Mouse (Mus musculus) brain, adult 2 months (tissue): ENCODE data around the gene Dlgap1.

Source experiments
- DNase-seq: peaks from one replicate; pipeline ENCODE4 v3.0.0; 2011; ENCODE audit warnings: low read depth, low spot score

Dlgap1 gene

DNA sequence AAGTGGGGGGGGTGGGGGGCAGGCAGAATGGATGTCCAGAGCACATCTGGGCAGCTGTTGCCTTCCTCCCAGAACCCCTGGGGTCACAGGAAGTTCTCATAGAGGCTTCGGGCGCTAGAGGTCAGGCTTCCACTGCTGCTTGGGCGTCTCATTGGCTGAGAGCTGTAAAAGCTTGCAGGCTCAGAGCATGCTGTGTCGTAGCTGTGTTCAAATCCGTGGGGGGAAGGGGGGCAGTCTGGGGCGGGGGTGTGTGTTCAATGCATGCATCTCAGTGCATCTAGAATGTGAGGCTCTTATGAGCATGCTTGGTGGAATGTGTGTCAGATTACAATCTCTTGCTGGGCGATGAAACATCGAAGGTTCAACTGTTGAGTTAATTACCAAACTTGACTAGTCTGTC lies 751.9 kb downstream of the Dlgap1 start:
- peak; percentile 29 for DNase-seq

DNA sequence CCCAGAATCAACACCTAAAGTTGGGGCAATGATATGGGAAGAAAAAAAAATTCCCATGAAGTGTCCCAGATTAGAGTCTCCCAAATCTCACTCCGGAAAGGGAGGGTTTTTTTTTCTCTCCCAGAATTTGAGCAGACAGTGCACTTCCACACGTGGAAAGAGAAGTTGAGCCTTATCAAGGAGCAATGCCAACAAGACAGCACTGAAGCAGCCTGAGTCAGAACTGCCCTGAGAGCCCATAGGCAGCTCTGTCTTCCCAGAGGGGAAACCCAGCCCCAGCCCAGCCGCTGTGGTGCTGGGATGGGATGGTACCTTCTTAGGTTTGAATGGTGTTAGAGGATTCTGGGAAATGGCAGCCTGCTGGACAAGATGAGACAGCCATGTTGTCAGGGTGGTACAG lies 753.3 kb downstream of the Dlgap1 start:
- DNase-seq: no peak

DNA sequence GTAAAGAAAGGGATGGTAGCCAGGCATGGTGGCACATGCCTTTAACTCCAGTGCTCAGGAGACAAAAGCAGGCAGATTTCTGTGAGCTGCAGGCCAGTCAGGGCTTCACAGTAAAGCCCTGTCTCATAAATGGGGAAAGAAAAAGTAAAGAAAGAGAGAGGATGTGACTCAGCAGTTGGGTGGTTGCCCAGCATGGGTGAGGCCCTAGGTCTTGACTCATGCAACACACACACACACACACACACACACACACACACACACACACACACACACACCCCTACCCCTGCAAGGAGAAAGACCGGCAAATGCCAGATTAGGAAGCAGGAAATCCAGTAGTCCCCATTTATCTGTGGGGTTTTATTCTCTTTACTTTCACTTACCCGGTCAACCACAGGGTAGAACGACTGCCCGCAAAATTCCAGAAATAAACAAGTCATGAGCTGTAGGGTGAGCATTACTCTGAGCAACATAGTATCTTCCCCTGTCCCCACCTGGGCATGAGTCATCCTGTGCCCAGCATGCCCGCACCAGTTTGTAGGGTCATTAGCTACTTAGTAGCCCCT lies 759.9 kb downstream of the Dlgap1 start:
- peak; percentile 84 for DNase-seq

DNA sequence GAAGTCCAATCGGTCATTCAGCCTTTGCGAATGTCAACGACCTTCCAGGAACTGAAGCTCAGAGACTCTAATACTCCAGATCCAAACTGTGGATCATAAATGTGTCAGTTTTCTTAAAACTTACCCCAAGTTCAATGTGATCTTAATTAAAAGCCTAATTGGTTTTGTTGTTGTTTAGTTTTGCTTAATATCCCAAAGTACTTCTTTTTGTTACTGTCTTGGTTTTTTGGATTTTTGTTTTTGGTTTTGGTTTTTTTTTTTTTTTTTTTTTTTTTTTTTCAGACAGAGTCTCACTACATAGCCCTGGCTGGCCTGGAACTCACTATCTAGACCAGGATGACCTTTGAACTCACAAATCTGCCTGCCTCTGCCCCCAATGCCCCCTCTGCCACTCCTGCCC lies 765.9 kb downstream of the Dlgap1 start:
- DNase-seq: no peak

DNA sequence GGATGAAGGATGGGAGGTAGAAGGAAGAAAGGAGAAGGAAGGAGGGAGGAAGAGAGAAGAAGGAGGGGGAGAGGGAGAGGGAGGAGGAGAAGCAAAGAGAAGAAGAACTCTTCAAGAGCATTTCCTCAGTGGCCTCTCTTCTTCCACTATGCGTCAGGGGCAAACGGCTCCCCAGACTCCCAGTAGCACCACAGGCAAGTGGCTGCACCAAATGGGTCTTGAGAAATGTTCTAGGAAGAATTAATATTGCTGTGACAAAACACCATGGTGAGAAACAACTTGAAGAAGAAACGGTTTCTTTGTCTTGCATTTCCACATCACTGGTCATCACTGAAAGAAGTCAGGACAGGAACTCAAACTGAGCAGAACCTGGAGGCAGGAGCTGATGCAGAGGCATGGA lies 766.5 kb downstream of the Dlgap1 start:
- no peak for DNase-seq

DNA sequence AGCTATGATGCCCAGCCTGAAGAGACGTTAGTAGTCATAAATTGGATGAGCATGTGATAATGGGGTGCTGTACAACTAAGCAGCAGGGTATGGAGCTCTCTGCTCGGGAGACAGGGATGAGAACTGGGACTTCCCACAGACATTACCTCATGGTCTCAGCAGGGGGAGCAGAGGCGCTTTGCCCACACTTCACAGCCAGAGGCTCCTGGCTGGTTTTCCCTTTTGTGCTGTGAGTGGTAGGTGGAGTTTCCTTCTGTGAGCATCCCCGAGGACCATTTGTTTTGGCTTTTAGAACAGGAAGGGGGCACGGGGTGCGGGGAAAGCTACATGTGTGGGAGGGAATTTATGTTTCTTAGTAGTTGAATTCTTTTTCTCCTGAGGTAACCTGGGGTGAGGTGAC lies 768.6 kb downstream of the Dlgap1 start:
- DNase-seq: peak; percentile 86

DNA sequence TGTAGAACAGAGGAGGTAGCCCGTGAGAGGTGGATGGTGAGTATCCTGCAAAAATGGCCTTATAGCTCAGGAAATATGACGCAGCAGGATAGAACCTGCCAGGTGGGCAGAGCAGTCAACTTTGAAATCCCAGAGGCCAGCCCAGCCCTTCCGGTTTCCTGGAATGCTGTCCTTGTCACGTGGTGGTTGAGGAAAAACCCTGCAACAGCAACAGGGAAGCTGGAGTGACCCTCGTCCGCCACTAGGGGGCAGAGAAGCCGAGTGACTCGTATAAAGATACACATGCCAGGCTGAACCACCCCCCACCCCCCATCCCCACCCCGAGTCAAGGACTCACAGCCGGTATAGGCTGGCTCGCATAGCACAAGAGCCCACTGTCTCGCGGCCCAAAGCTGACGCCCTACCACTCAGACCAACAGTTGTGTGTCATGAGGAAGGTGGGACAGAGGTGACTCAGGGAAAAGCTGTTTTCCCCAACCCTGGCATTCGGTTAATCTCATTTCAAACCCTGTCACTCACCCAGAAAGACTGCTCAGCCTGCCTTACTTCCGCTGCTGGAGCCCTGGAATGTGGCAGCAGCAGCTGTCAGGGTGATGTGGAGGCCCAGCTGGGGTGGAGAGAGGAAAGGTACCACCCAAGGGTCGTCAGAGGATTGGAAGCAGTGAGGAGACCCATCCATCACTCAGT lies 769.4 kb downstream of the Dlgap1 start:
- peak; percentile 80 for DNase-seq

DNA sequence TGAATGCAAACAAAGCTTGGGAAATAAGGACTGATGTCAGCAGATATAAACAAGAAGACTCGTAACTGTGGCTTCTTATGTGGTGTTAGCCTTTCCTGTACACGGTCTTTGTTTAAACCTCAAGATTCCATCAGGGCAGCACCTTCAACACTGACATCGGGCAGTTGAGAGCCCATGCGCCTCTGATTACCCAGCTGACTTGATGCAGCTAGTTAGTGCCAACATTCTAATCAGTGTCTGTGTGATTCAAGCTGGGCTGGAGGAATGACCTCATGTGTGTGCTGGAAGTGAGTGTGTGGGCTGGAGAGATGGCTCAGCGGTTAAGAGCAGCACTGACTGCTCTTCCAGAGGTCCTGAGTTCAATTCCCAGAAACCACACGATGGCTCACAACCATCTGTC lies 770.5 kb downstream of the Dlgap1 start:
- DNase-seq: peak; percentile 51

DNA sequence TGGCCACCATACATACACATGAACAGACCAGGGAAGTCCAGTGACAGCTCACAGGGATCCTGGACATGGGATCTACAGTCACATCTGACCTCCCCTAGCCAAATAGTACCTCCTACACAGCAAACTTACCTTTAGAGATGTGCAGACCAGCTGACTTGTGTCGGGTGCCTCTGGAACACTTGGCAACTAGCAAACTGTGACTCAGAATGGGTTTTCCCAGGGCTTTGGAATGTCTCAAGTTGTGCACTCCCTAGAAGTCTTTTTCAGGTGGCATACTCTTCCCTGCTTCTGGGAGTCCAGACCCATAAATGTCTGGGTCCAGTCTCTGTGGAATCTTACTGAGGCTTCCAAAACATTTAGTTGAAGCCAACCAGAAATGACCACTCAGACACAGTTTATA lies 772.8 kb downstream of the Dlgap1 start:
- no peak for DNase-seq

DNA sequence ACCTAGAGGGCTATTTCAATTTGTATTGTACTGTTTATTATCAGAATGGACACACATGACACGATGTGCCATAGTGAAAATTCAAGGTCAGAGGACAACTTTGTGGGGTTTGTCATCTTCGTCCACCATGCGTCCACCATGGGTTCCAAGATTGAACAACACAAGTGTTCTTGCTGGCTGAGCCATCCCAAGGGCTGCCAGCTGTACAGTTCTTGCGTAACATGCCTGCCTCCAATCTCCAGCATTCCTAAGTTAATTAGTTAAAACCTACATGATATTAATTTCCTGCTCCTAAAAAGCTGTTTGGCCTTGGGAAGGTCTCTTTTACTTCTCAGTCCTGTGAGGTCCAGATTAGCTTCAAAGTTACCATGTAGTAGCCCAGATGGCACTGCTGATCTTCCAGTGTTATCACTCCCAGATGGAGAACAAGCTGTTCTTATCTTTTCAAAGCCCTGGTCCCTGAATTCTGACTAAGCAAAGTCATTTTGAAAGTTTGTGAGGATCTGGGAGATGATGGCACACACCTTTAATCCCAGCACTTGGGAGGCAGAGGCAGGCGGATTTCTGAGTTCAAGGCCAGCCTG lies 775.8 kb downstream of the Dlgap1 start:
- no peak for DNase-seq

DNA sequence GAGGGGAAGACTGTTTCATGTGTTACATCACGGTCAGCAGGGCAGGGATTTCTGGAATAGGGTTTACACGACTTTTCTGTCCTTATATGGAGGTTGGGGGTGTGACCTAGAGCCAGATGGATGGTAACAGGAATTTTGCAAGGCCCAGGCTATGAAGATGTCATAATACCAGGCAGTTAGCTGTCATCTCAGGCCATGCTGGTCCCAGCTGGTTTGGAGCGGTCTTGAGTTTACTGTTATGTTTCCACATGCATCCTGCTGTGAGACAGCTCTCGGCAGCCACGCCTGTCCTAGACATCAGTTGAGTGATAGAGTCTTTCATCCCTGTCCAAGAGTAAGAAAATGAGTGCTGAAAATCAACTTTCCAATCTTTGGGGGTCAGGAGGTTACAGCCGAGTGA lies 776.5 kb downstream of the Dlgap1 start:
- DNase-seq: no peak

DNA sequence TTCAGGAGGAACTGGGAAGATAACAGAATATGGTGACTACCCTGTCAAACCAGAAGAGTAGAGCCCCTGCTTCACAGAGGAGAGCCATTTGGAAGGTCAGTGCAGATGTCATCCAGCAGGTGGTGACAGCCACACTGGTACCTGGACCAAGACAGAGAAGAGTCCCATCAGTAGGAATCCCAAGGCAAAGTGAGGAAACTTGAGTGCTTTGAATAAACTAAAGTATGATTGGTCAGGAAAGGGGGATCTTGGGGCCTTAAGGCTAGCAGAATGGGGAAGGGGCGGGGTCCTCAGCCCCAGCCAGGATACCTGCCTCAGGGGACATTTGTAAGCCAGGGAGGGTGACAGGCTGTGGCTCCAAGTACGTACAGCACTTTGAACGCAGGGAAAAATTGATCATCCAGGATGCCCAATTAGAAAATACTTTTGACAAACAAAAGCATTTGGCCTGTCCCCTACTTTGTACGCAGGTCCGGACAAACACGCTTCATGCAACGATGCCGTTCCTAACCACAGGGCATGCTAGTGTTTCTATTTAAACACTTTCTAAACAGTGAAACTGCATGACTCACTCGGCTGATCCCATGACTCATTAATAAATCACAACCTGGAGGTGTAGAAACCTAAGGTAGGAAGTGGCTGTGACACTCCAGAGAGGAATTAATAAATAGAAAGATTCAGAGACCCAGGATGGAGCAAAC lies 777.7 kb downstream of the Dlgap1 start:
- DNase-seq: peak; percentile 76

DNA sequence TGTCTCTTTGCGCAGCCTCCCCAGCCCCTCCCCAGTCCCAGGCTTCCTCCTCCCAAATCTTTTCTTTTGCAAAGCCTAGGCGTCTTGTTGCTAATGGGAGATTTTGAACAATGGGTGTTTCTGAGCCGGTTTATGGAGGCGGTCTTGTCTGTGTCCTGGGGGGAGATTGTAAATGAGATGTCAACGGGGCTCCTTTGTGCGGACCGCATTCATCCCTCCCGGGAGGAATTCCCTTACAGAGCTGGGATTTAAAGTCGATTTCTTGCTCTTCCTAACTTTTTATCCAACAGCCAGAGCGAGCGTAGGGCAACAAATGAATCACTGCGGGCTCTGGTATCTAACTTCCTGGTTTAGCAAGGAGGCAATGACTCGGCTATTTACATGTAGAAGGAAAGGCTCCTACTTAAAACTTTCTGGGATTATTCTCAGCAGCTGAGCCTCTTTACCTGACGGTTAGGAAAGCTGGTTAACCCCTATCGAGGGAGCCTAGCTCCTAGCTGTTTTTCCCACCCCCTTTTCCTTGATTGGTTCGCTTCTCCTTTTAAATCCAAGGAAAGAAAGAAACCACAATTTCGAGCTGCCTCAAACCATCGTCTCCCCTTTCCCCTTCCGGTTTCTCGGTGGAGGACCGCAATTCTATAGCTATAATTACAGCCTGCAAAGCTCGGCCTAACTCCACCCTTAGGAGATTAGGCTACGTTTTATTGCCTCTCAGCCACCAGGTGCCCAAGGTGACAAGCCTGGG lies 779.0 kb downstream of the Dlgap1 start:
- peak; percentile 56 for DNase-seq

DNA sequence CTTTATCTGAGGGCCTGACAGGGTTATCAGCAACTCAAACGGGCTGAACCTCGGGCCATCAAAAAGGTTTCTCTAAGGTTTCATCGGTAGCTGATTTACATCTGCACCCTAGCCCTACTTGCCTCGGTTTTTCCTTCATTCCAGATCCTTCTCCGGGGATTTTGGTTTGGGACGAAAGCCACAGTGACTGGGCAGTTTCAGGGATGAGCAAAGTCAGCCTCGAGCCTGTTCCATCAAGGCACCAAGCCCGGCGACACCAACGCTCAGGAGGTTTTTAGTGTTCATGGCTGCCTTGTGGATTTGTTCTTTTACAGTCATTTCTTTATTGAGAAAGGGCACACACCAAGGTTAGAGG lies 779.6 kb downstream of the Dlgap1 start:
- no peak for DNase-seq

DNA sequence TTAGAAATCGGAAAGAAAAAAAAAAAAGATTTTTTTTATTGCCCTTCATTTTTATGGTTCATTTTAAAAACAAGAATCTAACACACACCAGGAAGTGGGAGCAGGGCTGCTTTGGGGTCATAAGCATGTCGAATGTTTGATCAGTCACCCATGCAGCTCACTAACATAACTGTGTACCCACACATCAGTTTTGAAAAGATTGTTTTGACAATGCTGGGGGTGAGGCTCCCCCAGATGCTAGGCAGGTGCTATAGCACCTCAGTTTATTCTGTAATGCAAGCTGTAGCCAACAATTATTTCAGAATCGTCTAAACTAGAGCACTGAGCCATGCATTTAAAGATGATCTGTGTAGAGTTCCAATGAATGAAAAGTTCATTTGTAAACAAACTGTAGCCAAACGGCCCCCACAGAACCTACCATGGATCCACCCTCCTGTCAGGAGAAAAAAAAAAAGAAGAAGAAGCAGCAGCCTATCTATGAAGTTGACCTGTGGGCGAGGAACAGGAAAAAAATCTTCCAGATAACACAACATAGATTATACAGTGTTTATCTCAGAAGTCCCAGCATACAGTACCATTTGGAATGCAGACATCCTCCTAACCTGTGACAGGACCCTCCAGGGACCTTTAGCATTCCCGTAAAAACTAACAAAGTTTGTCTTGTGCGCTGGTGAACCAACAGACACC lies 780.2 kb downstream of the Dlgap1 start:
- DNase-seq: no peak

DNA sequence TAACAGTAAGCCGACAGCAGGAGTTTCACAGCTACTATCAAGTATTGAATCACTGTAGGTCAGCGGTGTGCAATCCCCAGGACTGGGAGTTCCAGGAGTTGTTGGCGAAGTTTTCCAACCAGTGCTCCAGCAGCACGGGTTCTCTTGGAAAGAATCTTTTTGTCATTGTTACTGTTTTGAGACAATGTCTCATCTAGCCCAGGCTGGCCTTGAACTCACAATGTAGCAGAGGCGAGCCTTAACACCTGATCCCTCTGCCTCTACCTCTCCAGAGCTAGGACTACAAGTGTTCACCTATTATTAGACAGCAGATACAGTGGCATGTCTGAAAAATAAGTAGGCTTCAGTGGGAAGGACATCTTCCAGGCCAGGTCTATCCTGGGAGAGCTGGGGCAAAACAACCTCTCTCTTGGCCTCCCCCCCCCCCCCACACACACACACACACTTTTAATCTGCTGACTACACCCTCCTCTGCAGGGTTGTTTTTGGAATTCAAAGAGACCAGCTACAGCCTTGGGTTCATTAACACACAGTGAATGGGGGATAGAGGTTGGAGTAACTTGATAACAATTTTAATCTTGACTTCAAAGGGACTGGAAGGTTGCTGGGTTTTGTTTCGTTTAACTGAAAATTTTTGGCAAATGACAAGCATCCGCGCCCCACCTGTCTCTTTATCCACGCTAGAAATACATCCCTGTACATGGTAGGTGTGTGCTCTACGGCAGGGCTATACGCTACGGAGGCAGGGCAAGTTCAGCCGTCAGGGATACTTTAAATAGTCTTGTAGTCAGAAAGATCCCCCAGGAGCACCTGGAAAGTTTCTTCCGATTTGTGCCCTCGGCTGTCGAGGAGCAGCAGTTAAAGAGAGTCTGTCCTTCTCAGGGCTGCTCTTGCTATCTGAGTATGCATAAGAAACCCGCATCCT lies 781.6 kb downstream of the Dlgap1 start:
- no peak for DNase-seq

DNA sequence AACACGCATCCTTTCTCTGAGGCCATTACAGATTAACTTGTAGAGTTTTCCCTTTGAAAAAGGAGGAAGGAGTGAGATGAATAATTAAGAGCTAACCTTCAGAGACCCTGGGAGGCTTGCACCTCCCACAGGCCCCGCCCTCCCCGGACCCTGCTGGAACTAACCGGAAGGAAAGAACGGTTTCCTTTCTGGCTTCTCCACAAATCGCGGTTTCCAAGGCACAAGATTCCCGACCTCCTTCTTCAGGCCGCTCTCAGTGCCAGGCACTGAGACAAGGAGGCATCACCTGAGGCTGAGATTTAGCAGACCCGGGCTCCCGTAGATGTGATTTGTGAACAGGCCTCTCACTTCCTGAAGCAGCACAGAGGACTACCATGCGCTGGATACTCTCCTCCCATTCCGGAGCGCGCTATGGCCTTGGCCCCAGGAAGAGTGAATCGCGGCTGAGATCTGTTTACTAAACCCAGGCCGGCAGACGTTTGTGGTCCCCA lies 782.3 kb downstream of the Dlgap1 start:
- no peak for DNase-seq

DNA sequence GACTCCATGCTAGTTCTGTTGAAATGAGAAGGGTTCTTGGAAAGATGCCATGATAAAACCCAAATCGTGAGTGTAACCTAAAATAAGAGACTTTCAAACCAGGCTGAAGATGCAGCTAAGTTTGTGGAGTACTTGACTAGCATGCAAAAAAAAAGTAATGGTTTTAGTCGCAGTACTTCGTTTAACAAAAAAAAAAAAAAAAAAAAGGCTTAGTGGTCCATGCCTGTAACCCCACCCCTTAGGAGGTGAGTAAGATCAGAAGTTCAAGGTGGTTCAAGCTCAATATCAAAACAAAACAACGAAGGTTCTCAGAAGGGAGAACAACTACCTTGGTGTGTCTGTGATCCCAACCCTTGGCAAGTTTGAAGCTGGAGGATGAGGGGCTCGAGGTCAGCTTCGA lies 782.8 kb downstream of the Dlgap1 start:
- no peak for DNase-seq

DNA sequence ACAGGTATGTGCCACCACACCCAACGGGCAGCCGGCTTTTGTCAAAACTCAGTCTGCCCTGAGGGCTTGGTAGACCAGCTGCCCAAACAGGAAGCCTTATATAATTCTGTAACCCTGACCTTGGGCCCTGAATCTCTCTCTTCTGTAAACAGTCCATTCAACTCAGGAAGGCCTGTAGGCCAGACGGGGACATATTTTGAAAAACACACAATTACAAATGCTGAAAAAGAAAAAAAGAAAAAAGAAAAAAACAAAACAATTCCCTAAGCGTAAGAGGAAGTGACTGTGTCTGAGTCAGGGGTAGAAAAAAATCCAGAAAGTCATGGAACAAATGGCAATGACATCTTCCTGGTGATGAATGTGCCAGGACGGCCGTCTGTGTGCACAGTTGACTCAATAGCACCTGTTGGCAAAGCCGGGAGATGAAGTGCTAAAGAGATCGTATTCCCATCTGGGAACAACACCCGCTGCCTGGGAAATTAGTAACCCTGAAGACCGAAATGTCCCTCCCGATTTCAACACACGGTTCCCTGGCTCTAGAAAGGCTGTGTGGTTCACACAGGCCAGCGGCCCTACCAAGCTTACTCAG lies 784.7 kb downstream of the Dlgap1 start:
- DNase-seq: peak; percentile 81

DNA sequence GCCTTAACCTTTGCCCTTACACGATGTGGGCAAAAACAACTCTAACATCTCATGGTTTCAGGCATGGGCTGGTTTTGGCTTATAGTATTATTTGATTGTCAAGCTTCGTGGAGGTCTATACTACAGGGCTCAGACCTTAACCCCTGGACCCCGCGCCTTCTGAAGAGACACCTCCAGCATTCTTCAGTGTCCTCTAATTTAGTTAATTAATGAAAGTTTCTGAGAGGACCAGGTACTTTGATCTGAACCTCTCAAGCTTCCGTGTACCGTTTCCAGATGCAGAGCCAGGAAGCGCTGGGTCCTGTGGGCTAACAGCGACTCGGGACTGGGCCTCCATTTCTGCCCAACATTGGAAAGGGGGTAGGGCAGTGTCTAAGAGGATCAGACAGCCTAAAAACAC lies 785.2 kb downstream of the Dlgap1 start:
- no peak for DNase-seq
